Mouse (Mus musculus) small intestine, adult 2 months (tissue): ENCODE measurements at regions not wholly inside any gene's neighbourhood (a gene's known extent, or its start where the extent isn't known, plus 50 kb on each side); places are given as distances from the start of the nearest gene placed in this dataset.
A peak's percentile ranks its signal among the peaks of the same experiment; 100 is the strongest.

Experiments
- H3K27ac ChIP-seq: fragments of 200-500 bp; 2 replicates; pipeline ENCODE4 v1.5.1; 2012; ENCODE audit warnings: low read depth, low read length, control low read depth, inconsistent platforms; ENCODE audit not compliant: insufficient read depth
- H3K27me3 ChIP-seq: fragments of 200-500 bp; 2 replicates; pipeline ENCODE4 v1.6.1; 2012; ENCODE audit warnings: mild to moderate bottlenecking, moderate library complexity, low read length, inconsistent platforms; ENCODE audit not compliant: control insufficient read depth, insufficient read depth
- H3K36me3 ChIP-seq: fragments of 200-500 bp; 2 replicates; pipeline ENCODE4 v1.6.1; 2012; ENCODE audit warnings: mild to moderate bottlenecking, low read length, control low read depth, inconsistent platforms; ENCODE audit not compliant: control insufficient read depth, insufficient read depth
- H3K4me1 ChIP-seq: fragments of 200-500 bp; 2 replicates; pipeline ENCODE4 v1.6.1; 2012; ENCODE audit warnings: low read length, inconsistent platforms, mixed read lengths; ENCODE audit not compliant: control insufficient read depth, insufficient read depth, insufficient read length
- H3K4me3 ChIP-seq: fragments of 200-500 bp; 2 replicates; pipeline ENCODE4 v1.5.1; 2012; ENCODE audit warnings: low read depth, mild to moderate bottlenecking, control low read depth, inconsistent platforms, low read length, moderate library complexity
- CTCF ChIP-seq: fragments of 200-500 bp; IDR thresholded peaks from 2 replicates; pipeline ENCODE4 v1.5.1; 2012; ENCODE audit warnings: low read depth, mild to moderate bottlenecking, control low read depth, inconsistent platforms, low read length, moderate library complexity, mixed read lengths; ENCODE audit not compliant: insufficient replicate concordance, insufficient read length; ENCODE audit errors: extremely low read depth
- POLR2A ChIP-seq: fragments of 200-500 bp; IDR thresholded peaks from 2 replicates; pipeline ENCODE4 v1.6.1; 2012; ENCODE audit warnings: low read depth, mild to moderate bottlenecking, control low read depth, inconsistent platforms, low read length, moderate library complexity
- WGBS: fragments of 180-500 bp; shearing (Covaris S2); methylation state at CpG from one replicate; pipeline ENCODE4 v1.1.7; 2018; 5-methylcytosine and 5-hydroxymethylcytosine counted together

- H3K27me3 ChIP-seq = no peaks in the 10 kb centered on the region
- no peak overlapping the region for H3K4me3 ChIP-seq
- H3K27ac ChIP-seq = no peak overlapping the region
- TF ChIP-seq CTCF = no peak
- no peak for TF ChIP-seq POLR2A
- no peaks in the 10 kb centered on the region for H3K4me1 ChIP-seq
- H3K36me3 ChIP-seq = no peaks in the 10 kb centered on the region
- 69% methylated on average over 6 of the region's 6 CpGs for WGBS
These were observed 339.4 kb downstream of the Dhx35 start for GRCm38 (mm10) chr2:159134042-159134441.

GRCm38 (mm10) chr2:159138603-159139002, 344.0 kb downstream of the Dhx35 start:
- H3K27me3 ChIP-seq = no peaks in the 10 kb centered on the region
- 93% methylated on average over 2 of the region's 2 CpGs for WGBS
- no peak overlapping the region for H3K27ac ChIP-seq
- no peaks in the 10 kb centered on the region for H3K4me1 ChIP-seq
- H3K36me3 ChIP-seq = no peaks in the 10 kb centered on the region
- H3K4me3 ChIP-seq = no peak overlapping the region
- TF ChIP-seq CTCF = no peak
- TF ChIP-seq POLR2A = no peak

- 81% methylated on average over 6 of the region's 6 CpGs for WGBS
- Histone ChIP-seq H3K27ac (no peak overlapping the region), H3K4me3 (no peak overlapping the region), H3K4me1 (no peaks in the 10 kb centered on the region), H3K27me3 (no peaks in the 10 kb centered on the region), H3K36me3 (no peaks in the 10 kb centered on the region)
- no peak for TF ChIP-seq CTCF
- TF ChIP-seq POLR2A = no peak
These were observed 351.4 kb downstream of the Dhx35 start for GRCm38 (mm10) chr2:159145980-159146379.

- Histone ChIP-seq H3K4me3 (no peak overlapping the region), H3K27me3 (no peaks in the 10 kb centered on the region), H3K4me1 (no peaks in the 10 kb centered on the region), H3K27ac (no peak overlapping the region), H3K36me3 (no peaks in the 10 kb centered on the region)
- 31% methylated on average over 7 of the region's 7 CpGs for WGBS
- TF ChIP-seq POLR2A (no peak), CTCF (peak; percentile 71; the same call in 1 of the 2 replicates)
These were observed 369.4 kb downstream of the Dhx35 start for GRCm38 (mm10) chr2:159163985-159164384.

GRCm38 (mm10) chr2:159168553-159169064, 374.0 kb downstream of the Dhx35 start:
- Histone ChIP-seq H3K27ac (no peak overlapping the region), H3K4me3 (no peak overlapping the region), H3K27me3 (no peaks in the 10 kb centered on the region), H3K36me3 (no peaks in the 10 kb centered on the region), H3K4me1 (no peaks in the 10 kb centered on the region)
- 49% methylated on average over 7 of the region's 7 CpGs for WGBS
- TF ChIP-seq POLR2A = no peak
- TF ChIP-seq CTCF = no peak

- no peaks in the 10 kb centered on the region for H3K36me3 ChIP-seq
- no peak for TF ChIP-seq CTCF
- TF ChIP-seq POLR2A = no peak
- H3K27me3 ChIP-seq = no peaks in the 10 kb centered on the region
- WGBS = 21% methylated on average over 7 of the region's 7 CpGs
- no peak overlapping the region for H3K27ac ChIP-seq
- H3K4me1 ChIP-seq = no peaks in the 10 kb centered on the region
- H3K4me3 ChIP-seq = no peak overlapping the region
These were observed 401.5 kb downstream of the Dhx35 start for GRCm38 (mm10) chr2:159196156-159196555.

- TF ChIP-seq CTCF = no peak
- TF ChIP-seq POLR2A = no peak
- no peaks in the 10 kb centered on the region for H3K4me1 ChIP-seq
- no peak overlapping the region for H3K4me3 ChIP-seq
- no peak overlapping the region for H3K27ac ChIP-seq
- 70% methylated on average over 2 of the region's 2 CpGs for WGBS
- H3K36me3 ChIP-seq = no peaks in the 10 kb centered on the region
- no peaks in the 10 kb centered on the region for H3K27me3 ChIP-seq
These were observed 437.7 kb downstream of the Dhx35 start for GRCm38 (mm10) chr2:159232266-159232665.

GRCm38 (mm10) chr2:159235000-159235399, 440.4 kb downstream of the Dhx35 start:
- no peaks in the 10 kb centered on the region for H3K36me3 ChIP-seq
- no peak overlapping the region for H3K4me3 ChIP-seq
- H3K27me3 ChIP-seq = no peaks in the 10 kb centered on the region
- 36% methylated on average over 6 of the region's 6 CpGs for WGBS
- no peak overlapping the region for H3K27ac ChIP-seq
- TF ChIP-seq POLR2A (no peak), CTCF (no peak)
- no peaks in the 10 kb centered on the region for H3K4me1 ChIP-seq
